23 mouse cellular contexts compared by ENCODE assay signal in the genomic region with DNA sequence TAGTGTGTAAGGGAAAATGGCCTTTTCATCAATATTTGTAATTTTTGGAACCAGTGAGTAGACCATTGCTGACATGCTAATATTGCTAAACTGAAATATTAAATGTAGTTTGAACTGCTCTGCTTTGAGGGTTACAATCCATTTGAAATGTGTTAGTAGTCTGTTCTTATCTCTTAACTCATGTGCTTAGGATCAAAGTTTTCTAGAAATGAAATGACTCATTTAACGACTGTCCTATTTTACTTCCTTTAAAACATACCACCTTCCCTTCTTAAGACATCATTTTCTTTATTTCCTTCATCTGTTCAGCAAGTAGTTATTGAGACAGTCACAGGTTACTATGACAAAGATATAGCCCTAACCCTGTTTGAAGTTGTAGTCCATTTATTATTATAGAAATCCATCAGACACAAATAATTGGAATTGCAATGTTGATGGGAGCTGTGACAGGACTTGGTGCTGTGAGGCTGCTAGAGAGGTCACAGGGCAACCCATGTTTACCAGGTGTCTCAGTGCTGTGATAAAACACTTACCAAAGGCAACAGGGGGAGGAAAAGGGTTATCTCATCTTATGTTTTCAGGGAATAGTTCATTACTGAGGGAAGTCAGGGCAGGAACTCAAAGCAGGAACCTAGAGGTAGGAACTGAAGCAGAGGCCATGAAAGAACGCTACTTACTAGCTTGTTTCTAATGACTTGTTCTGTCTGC.
"Had no signal": no experiment of that assay in that cellular context is flagged by ENCODE, and none has a peak within 500 bp of the region (broad histone marks: within the 10 kb centered on the region; RNA-seq: fewer than 3 reads in every experiment).

No protein-coding gene starts in this region.

- H3K27ac ChIP-seq: heart, adult 2 months; heart, embryonic 13.5 days; heart, embryonic 15.5 days; hindbrain, embryonic 14.5 days; hindbrain, postnatal 0 days; layer of hippocampus, adult 2 months; left cerebral cortex, adult 2 months; limb, embryonic 10.5 days; limb, embryonic 12.5 days; liver, embryonic 13.5 days had no signal

- H3K9ac ChIP-seq: heart, embryonic 13.5 days; heart, embryonic 15.5 days; hindbrain, embryonic 14.5 days; limb, embryonic 12.5 days; liver, embryonic 13.5 days had no signal

- H3K27me3 ChIP-seq: heart, embryonic 13.5 days; heart, embryonic 15.5 days; limb, embryonic 12.5 days; liver, embryonic 13.5 days had no signal

- H3K9me3 ChIP-seq: heart, embryonic 13.5 days; heart, embryonic 15.5 days; limb, embryonic 10.5 days; limb, embryonic 12.5 days; liver, embryonic 13.5 days had no signal

- H3K4me1 ChIP-seq: heart, embryonic 15.5 days; limb, embryonic 10.5 days; limb, embryonic 12.5 days; liver, embryonic 13.5 days had no signal

- ATAC-seq: hindbrain, postnatal 0 days had no signal

- DNase-seq: gastrocnemius, postnatal 14 days; gastrocnemius, postnatal 36 days; heart, adult 11 months; heart, adult 2 months; heart, postnatal 14 days; heart, postnatal 36 days; kidney, adult 18-20 months; kidney, adult 8-10 months; kidney, postnatal 10 days; kidney, postnatal 25 days; kidney, postnatal 4 days; liver; liver, embryonic 13.5 days had no signal

- H3K4me2 ChIP-seq: heart, embryonic 11.5 days; heart, embryonic 13.5 days; heart, embryonic 15.5 days; hindbrain, embryonic 14.5 days; limb, embryonic 12.5 days; liver, embryonic 11.5 days; liver, embryonic 13.5 days had no signal

- H3K4me3 ChIP-seq: heart, adult 2 months; heart, embryonic 13.5 days; heart, embryonic 15.5 days; layer of hippocampus, adult 2 months; left cerebral cortex, adult 2 months; limb, embryonic 10.5 days; limb, embryonic 12.5 days; liver, embryonic 13.5 days had no signal
